Mouse (Mus musculus) liver, adult 2 months (tissue): ENCODE results near the gene Med8. TPM values are rescaled to one million over a fixed set of nuclear protein-coding genes. Genes with fewer than 3 reads are reported as not detected.

ENCODE experiments used
- DNase-seq: peaks from one replicate; pipeline ENCODE4 v3.0.0-alpha.2; 2011; ENCODE audit warnings: low read depth, low spot score; ENCODE audit errors: extremely low read depth
- H3K27ac ChIP-seq: fragments of 200-500 bp; replicated peaks from 2 replicates; pipeline ENCODE4 v1.5.1; 2012; ENCODE audit warnings: low read depth, mild to moderate bottlenecking, control low read depth, inconsistent platforms, low read length; ENCODE audit not compliant: insufficient read depth
- H3K27me3 ChIP-seq: fragments of 200-500 bp; 2 replicates; pipeline ENCODE4 v1.6.1; 2012; ENCODE audit warnings: mild to moderate bottlenecking, moderate library complexity, low read length, inconsistent platforms; ENCODE audit not compliant: control insufficient read depth, insufficient read depth
- H3K36me3 ChIP-seq: fragments of 200-500 bp; 2 replicates; pipeline ENCODE4 v1.6.1; 2012; ENCODE audit warnings: low read length, inconsistent platforms; ENCODE audit not compliant: control insufficient read depth, insufficient read depth
- H3K4me1 ChIP-seq: fragments of 200-500 bp; 2 replicates; pipeline ENCODE4 v1.6.1; 2011; ENCODE audit warnings: low read length; ENCODE audit not compliant: control insufficient read depth, insufficient read depth
- H3K4me3 ChIP-seq: fragments of 200-500 bp; 2 replicates; pipeline ENCODE4 v1.5.1; 2011; ENCODE audit warnings: low read depth, mild to moderate bottlenecking, control low read depth, low read length, moderate library complexity; ENCODE audit not compliant: insufficient read depth
- H3K79me2 ChIP-seq: fragments of 200-500 bp; 2 replicates; pipeline ENCODE4 v1.6.1; 2012; ENCODE audit warnings: inconsistent platforms, mild to moderate bottlenecking, low read length, moderate library complexity; ENCODE audit not compliant: control insufficient read depth, insufficient read depth
- H3K9ac ChIP-seq: fragments of 200-500 bp; 2 replicates; pipeline ENCODE4 v1.6.1; 2012; ENCODE audit warnings: low read depth, mild to moderate bottlenecking, control low read depth, inconsistent platforms, low read length
- CTCF ChIP-seq: fragments of 200-500 bp; IDR thresholded peaks from 2 replicates; pipeline ENCODE4 v1.5.1; 2011; ENCODE audit warnings: low read depth, low read length, control low read depth
- POLR2A ChIP-seq: fragments of 200-500 bp; IDR thresholded peaks from 2 replicates; pipeline ENCODE4 v1.6.1; 2011; ENCODE audit warnings: low read length, control low read depth; ENCODE audit not compliant: insufficient read depth; ENCODE audit errors: extremely low read depth
- whole genome bisulfite sequencing: fragments of 180-500 bp; shearing (Covaris S2); methylation state at CpG from one replicate; pipeline ENCODE4 v1.1.7; 2018; 5-methylcytosine and 5-hydroxymethylcytosine counted together
- polyA plus RNA-seq: library from polyadenylated mRNA; depleted of rRNA; stranded (reverse); fragments of >200 nt; gene quantifications from 2 replicates; pipeline ENCODE4 v1.2.3, GENCODE M21; 2012
- total RNA-seq: library from RNA; depleted of rRNA; stranded (reverse); fragments of >200 nt; gene quantifications from 2 replicates; pipeline ENCODE4 v1.2.3, GENCODE M21; 2014

Gene Med8
- total and polyA plus RNA-seq, 2 experiments = 25.5 to 40.3 TPM

- H3K36me3 ChIP-seq = peaks cover 57% of the 10 kb centered on the region
Measured at GRCm38 (mm10) chr4:118415779-118416178, 6.6 kb downstream of the Med8 start.

GRCm38 (mm10) chr4:118416329-118416728 lies 7.2 kb downstream of the Med8 start:
- Histone ChIP-seq H3K27me3 (no peaks in the 10 kb centered on the region), H3K9ac (no peak overlapping the region), H3K79me2 (no peaks in the 10 kb centered on the region; the same call in 1 of the 2 replicates), H3K36me3 (peaks cover 59% of the 10 kb centered on the region), H3K4me3 (no peak overlapping the region), H3K27ac (no peak overlapping the region), H3K4me1 (no peaks in the 10 kb centered on the region)
- no peak for DNase-seq
- WGBS = 98% methylated on average over 5 of the region's 5 CpGs
- TF ChIP-seq POLR2A = no peak
- no peak for TF ChIP-seq CTCF

More at GRCm38 (mm10) chr4:118415779-118416178, 6.6 kb downstream of the Med8 start:
- Histone ChIP-seq H3K4me3 (no peak overlapping the region), H3K27ac (no peak overlapping the region), H3K79me2 (no peaks in the 10 kb centered on the region; the same call in 1 of the 2 replicates), H3K27me3 (no peaks in the 10 kb centered on the region), H3K4me1 (peaks cover under 1% of the 10 kb centered on the region; the same call in 1 of the 2 replicates), H3K9ac (no peak overlapping the region)
- no peak for DNase-seq
- TF ChIP-seq POLR2A (no peak), CTCF (no peak)
- 67% methylated on average over 2 of the region's 2 CpGs for WGBS

DNA sequence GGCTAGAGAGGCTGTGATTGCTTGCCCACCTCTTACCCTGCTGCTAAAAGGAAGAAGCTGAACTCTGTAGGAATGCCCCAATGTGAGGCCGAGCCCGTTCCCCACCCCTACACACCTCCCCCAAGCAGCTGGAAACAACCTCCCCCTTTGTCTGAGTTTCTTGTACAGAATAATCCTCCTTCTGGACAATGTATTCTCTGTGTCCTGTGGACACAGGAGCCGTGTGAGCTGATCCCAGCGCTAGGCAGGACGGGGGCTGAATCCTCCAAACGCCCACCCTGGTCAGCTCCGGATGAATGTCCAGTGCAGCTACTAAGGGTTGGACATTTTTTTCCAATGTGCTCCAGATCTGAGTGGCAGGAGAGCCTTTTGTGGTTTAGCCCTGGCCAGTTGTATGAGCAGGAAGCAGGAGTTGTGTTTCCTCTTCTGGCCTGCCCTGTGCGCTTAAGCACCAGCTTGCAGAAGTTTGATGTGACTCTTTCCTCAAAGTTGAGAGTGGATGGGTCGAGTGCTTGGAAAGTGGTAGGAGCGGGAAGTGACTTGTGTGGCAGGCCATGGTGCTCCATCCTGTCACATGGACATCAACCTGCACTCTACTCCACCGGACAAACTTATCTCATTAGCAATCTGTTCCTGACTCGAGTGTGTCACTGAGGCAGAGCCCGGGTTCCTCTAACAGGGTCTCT lies 8.1 kb downstream of the Med8 start:
- 90% methylated on average over 13 of the region's 13 CpGs for WGBS
- Histone ChIP-seq H3K9ac (no peak overlapping the region), H3K4me1 (no peaks in the 10 kb centered on the region), H3K4me3 (no peak overlapping the region), H3K79me2 (no peaks in the 10 kb centered on the region; the same call in 1 of the 2 replicates), H3K27me3 (no peaks in the 10 kb centered on the region), H3K36me3 (peaks cover 54% of the 10 kb centered on the region), H3K27ac (no peak overlapping the region)
- TF ChIP-seq POLR2A = no peak
- no peak for TF ChIP-seq CTCF
- DNase-seq = no peak

- TF ChIP-seq CTCF = no peak
- TF ChIP-seq POLR2A = no peak
- Histone ChIP-seq H3K4me3 (no peak overlapping the region), H3K79me2 (no peaks in the 10 kb centered on the region), H3K27me3 (no peaks in the 10 kb centered on the region), H3K27ac (no peak overlapping the region), H3K4me1 (no peaks in the 10 kb centered on the region), H3K9ac (no peak overlapping the region), H3K36me3 (peaks cover 30% of the 10 kb centered on the region; the same call in 1 of the 2 replicates)
- DNase-seq = no peak
- 100% methylated on average over 3 of the region's 3 CpGs for WGBS
Measured at GRCm38 (mm10) chr4:118421384-118421783, 12.2 kb downstream of the Med8 start.

DNA sequence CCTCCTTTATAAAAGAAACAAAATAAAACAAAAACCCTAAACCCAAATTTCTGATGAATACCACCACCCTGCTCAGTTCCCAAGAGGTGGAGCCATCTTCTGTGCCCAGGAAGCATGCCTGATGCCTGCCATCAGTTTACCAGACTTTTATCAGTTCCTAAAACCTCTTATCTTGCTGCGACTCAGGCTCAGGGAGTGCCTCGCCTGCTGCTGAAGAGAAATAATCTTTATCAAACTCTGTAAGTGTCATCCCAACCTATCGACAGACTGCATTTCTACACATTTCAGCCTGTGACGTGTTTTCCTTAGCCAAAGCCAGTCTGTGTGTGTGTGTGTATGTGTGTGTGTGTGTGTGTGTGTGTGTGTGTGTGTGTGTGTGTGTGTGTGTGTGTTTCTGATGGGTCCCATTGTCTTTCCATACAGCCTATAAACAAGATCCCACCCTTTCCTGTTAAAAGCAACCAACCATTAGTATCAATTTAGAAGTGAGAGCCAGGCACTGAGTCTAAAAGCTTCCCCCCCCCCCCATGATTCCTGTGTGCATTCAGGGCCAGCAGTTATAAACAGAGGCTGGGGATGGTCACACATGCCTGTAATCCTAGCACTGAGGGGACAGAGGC lies 15.5 kb downstream of the Med8 start:
- TF ChIP-seq CTCF = no peak
- TF ChIP-seq POLR2A = no peak
- Histone ChIP-seq H3K27ac (no peak overlapping the region), H3K36me3 (peaks cover 12% of the 10 kb centered on the region; the same call in 1 of the 2 replicates), H3K4me3 (no peak overlapping the region), H3K4me1 (peaks cover 10% of the 10 kb centered on the region), H3K79me2 (no peaks in the 10 kb centered on the region), H3K9ac (no peak overlapping the region), H3K27me3 (no peaks in the 10 kb centered on the region)
- 86% methylated on average over 4 of the region's 4 CpGs for WGBS
- no peak for DNase-seq

GRCm38 (mm10) chr4:118425374-118425773 lies 16.2 kb downstream of the Med8 start:
- Histone ChIP-seq H3K27me3 (no peaks in the 10 kb centered on the region), H3K79me2 (peaks cover 4% of the 10 kb centered on the region; the same call in 1 of the 2 replicates), H3K4me3 (no peak overlapping the region), H3K4me1 (peaks cover 17% of the 10 kb centered on the region), H3K27ac (no peak overlapping the region), H3K9ac (no peak overlapping the region), H3K36me3 (peaks cover 8% of the 10 kb centered on the region; the same call in 1 of the 2 replicates)
- no peak for DNase-seq
- TF ChIP-seq POLR2A (no peak), CTCF (no peak)
- WGBS = 96% methylated on average over 1 of the region's 1 CpGs
